Mouse (Mus musculus) adrenal gland, postnatal 25 days (tissue): ENCODE data around the gene Srd5a3. TPM values are rescaled to one million over a fixed set of nuclear protein-coding genes. Genes with fewer than 3 reads are reported as not detected.
A peak's percentile ranks its signal among the peaks of the same experiment; 100 is the strongest.

Source experiments
- DNase-seq: peaks from one replicate; pipeline ENCODE4 v3.0.0; 2021; ENCODE audit warnings: mixed read lengths
- total RNA-seq: library from RNA; stranded (reverse); gene quantifications from 2 replicates; pipeline ENCODE4 v1.2.3, GENCODE M21; 2021

Gene Srd5a3
- total RNA-seq, 1 experiment from 2014 or later: 40.2 TPM

- DNase-seq: no peak
Measured at GRCm38 (mm10) chr5:76194377-76194945, 54.4 kb downstream of the Srd5a3 start.

GRCm38 (mm10) chr5:76199346-76199745 lies 59.3 kb downstream of the Srd5a3 start:
- DNase-seq: peak; percentile 35

- DNase-seq: no peak
Measured at GRCm38 (mm10) chr5:76203171-76203570, 63.1 kb downstream of the Srd5a3 start.

Other genes with a start within 250 kb of the Srd5a3 start
- gene Kdr, start 161.8 kb upstream of the Srd5a3 start, total RNA-seq: 72.5 and 78.6 TPM in 2 replicates
- gene Tmem165, start 43.6 kb downstream of the Srd5a3 start, total RNA-seq: 36.1 and 47.4 TPM in 2 replicates
- gene Clock, start 164.5 kb downstream of the Srd5a3 start, total RNA-seq: 36.0 and 47.6 TPM in 2 replicates
- not detected in 2 replicates for gene Pdcl2, start 190.9 kb downstream of the Srd5a3 start, total RNA-seq
- not detected in 2 replicates for gene Nmu, start 223.5 kb downstream of the Srd5a3 start, total RNA-seq